ENCODE assay signal across 26 mouse cellular contexts in genomic region chr5:49660598-49660997, GRCm38 (mm10).
"Had no signal": no experiment of that assay in that cellular context is flagged by ENCODE, and none has a peak within 500 bp of the region (broad histone marks: within the 10 kb centered on the region; RNA-seq: fewer than 3 reads in every experiment).

No protein-coding gene starts in this region.

- DNase-seq: gastrocnemius, postnatal 14 days; gastrocnemius, postnatal 36 days; heart, adult 11 months; heart, adult 2 months; heart, postnatal 14 days; heart, postnatal 36 days; kidney, adult 11 months; kidney, adult 2 months; kidney, adult 9 months; kidney, postnatal 14 days; kidney, postnatal 36 days; layer of hippocampus, adult 9-11 months; layer of hippocampus, postnatal 36 days; liver; liver, embryonic 13.5 days; liver, postnatal 0 days had no signal

- H3K4me1 ChIP-seq: heart, embryonic 13.5 days; heart, embryonic 15.5 days; hindbrain, embryonic 13.5 days; hindbrain, embryonic 15.5 days; kidney, embryonic 15.5 days; limb, embryonic 10.5 days; limb, embryonic 12.5 days; liver, embryonic 13.5 days; liver, embryonic 15.5 days had no signal

- H3K4me3 ChIP-seq: heart, adult 2 months; heart, embryonic 13.5 days; heart, embryonic 15.5 days; hindbrain, embryonic 13.5 days; hindbrain, embryonic 15.5 days; kidney, embryonic 15.5 days; limb, embryonic 10.5 days; limb, embryonic 12.5 days; liver, embryonic 13.5 days; liver, embryonic 15.5 days had no signal

- H3K27me3 ChIP-seq: heart, embryonic 13.5 days; heart, embryonic 15.5 days; hindbrain, embryonic 13.5 days; hindbrain, embryonic 15.5 days; kidney, embryonic 15.5 days; limb, embryonic 12.5 days; liver, embryonic 13.5 days; liver, embryonic 15.5 days had no signal

- H3K27ac ChIP-seq: heart, adult 2 months; heart, embryonic 13.5 days; heart, embryonic 15.5 days; hindbrain, embryonic 13.5 days; hindbrain, embryonic 15.5 days; hindbrain, postnatal 0 days; kidney, embryonic 15.5 days; kidney, postnatal 0 days; limb, embryonic 10.5 days; limb, embryonic 12.5 days; liver, embryonic 13.5 days; liver, embryonic 15.5 days had no signal
